Mouse (Mus musculus) embryonic facial prominence, embryonic 15.5 days (tissue): ENCODE measurements around the gene 4930447C04Rik. TPM values are rescaled to one million over a fixed set of nuclear protein-coding genes. Genes with fewer than 3 reads are reported as not detected.
A peak's percentile ranks its signal among the peaks of the same experiment; 100 is the strongest.

Experiments used
- ATAC-seq: fragments of 200-750 bp; cut with Nextera tagmentation; 2 replicates; pipeline ENCODE4 v1.8.0; 2017; ENCODE audit warnings: low read depth, moderate TSS enrichment; ENCODE audit not compliant: insufficient number of reproducible peaks, low FRiP score, low TSS enrichment
- H3K27ac ChIP-seq: fragments of 300-500 bp; sonication (generic); replicated peaks from 2 replicates; pipeline ENCODE4 v1.5.1; 2015; ENCODE audit warnings: mild to moderate bottlenecking, inconsistent platforms
- H3K27me3 ChIP-seq: fragments of 300-500 bp; sonication (generic); 2 replicates; pipeline ENCODE4 v1.6.1; 2015; ENCODE audit warnings: inconsistent platforms
- H3K36me3 ChIP-seq: fragments of 300-500 bp; sonication (generic); 2 replicates; pipeline ENCODE4 v1.6.1; 2015; ENCODE audit warnings: mild to moderate bottlenecking, inconsistent platforms
- H3K4me1 ChIP-seq: fragments of 300-500 bp; sonication (generic); 2 replicates; pipeline ENCODE4 v1.6.1; 2015; ENCODE audit warnings: inconsistent platforms
- H3K4me2 ChIP-seq: fragments of 300-500 bp; sonication (generic); replicated peaks from 2 replicates; pipeline ENCODE4 v1.6.1; 2015; ENCODE audit warnings: mild to moderate bottlenecking, inconsistent platforms
- H3K4me3 ChIP-seq: fragments of 300-500 bp; sonication (generic); replicated peaks from 2 replicates; pipeline ENCODE4 v1.5.1; 2015; ENCODE audit warnings: mild to moderate bottlenecking, inconsistent platforms
- H3K9ac ChIP-seq: fragments of 300-500 bp; sonication (generic); 2 replicates; pipeline ENCODE4 v1.6.1; 2015; ENCODE audit warnings: inconsistent platforms
- H3K9me3 ChIP-seq: fragments of 300-500 bp; sonication (generic); replicated peaks from 2 replicates; pipeline ENCODE4 v1.6.1; 2016; ENCODE audit warnings: inconsistent platforms
- WGBS: fragments of 180-500 bp; shearing (Covaris S2); methylation state at CpG from one replicate; pipeline ENCODE4 v1.1.7; 2015; 5-methylcytosine and 5-hydroxymethylcytosine counted together
- polyA plus RNA-seq: library from polyadenylated mRNA; unstranded; fragments of >200 nt; fragmentation: Nextera tagmentation; extraction: Ambion mirVana; gene quantifications from 2 replicates; pipeline ENCODE4 v1.2.1, GENCODE M21; 2015

Gene 4930447C04Rik
- polyA plus RNA-seq, 1 experiment from 2014 or later, result 5.5 TPM

- 35% methylated on average over 13 of the region's 13 CpGs for WGBS
- no peak overlapping the region for H3K9ac ChIP-seq
- no peaks in the 10 kb centered on the region for H3K9me3 ChIP-seq
- H3K27ac ChIP-seq, result no peak overlapping the region
- H3K36me3 ChIP-seq, result no peaks in the 10 kb centered on the region
- peaks cover 56% of the 10 kb centered on the region for H3K27me3 ChIP-seq
- no peak overlapping the region for H3K4me3 ChIP-seq
- peaks cover 10% of the 10 kb centered on the region for H3K4me1 ChIP-seq
- ATAC-seq, result no peak
- H3K4me2 ChIP-seq, result no peak overlapping the region
Measured at GRCm38 (mm10) chr12:72853406-72854076, 87.0 kb downstream of the 4930447C04Rik start.

DNA sequence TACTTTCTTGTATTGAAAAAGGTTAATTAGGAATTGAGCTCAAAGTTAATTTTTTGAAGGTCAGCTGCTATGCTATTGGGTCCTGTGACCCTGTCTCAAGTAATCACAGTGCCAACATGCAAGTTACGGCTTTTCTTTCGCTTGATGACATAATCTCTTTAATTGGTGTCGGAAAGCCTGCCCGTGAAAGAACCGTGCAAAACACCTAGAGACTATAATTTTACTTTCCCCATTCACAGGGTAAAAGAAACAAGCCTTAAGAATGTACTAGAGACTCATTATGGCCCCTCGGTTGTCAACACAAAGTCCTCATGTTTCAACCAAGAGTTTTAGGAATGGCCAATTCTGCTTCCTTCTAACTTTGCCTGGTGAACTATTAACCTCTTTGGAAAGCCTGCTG lies 88.3 kb downstream of the 4930447C04Rik start:
- ATAC-seq, result no peak
- Histone ChIP-seq H3K4me2 (no peak overlapping the region), H3K9ac (no peak overlapping the region), H3K4me3 (no peak overlapping the region), H3K36me3 (no peaks in the 10 kb centered on the region), H3K27ac (no peak overlapping the region), H3K27me3 (peaks cover 65% of the 10 kb centered on the region), H3K4me1 (peaks cover 10% of the 10 kb centered on the region), H3K9me3 (no peaks in the 10 kb centered on the region)
- 53% methylated on average over 6 of the region's 6 CpGs for WGBS

GRCm38 (mm10) chr12:72850146-72850545 lies 90.4 kb downstream of the 4930447C04Rik start:
- ATAC-seq, result no peak
- H3K27me3 ChIP-seq, result peaks cover 67% of the 10 kb centered on the region
- no peaks in the 10 kb centered on the region for H3K9me3 ChIP-seq
- no peak overlapping the region for H3K9ac ChIP-seq
- H3K4me3 ChIP-seq, result no peak overlapping the region
- WGBS, result 59% methylated on average over 9 of the region's 9 CpGs
- no peak overlapping the region for H3K27ac ChIP-seq
- peaks cover 10% of the 10 kb centered on the region for H3K4me1 ChIP-seq
- no peaks in the 10 kb centered on the region for H3K36me3 ChIP-seq
- no peak overlapping the region for H3K4me2 ChIP-seq

DNA sequence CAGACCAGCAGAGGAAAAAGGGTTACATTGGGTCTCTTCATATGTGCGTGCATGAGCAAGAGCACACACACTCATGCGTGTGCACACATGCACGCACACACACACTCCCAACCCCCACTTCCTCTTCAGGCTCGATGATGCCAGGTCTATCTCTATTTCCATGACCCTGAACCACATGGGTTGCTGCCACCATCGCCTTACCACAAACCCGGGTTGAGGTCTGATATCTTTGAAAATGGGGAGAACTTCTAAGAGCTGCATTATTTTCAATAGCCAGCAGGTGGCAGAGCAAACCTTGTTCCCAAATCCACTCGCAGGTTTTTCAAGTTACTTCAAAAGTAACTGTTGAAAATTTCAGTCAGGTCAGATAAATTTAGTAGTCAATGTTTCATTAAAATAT lies 92.8 kb downstream of the 4930447C04Rik start:
- peaks cover 48% of the 10 kb centered on the region for H3K27me3 ChIP-seq
- H3K4me3 ChIP-seq, result no peak overlapping the region
- H3K36me3 ChIP-seq, result no peaks in the 10 kb centered on the region
- no peaks in the 10 kb centered on the region for H3K9me3 ChIP-seq
- H3K4me1 ChIP-seq, result peaks cover 6% of the 10 kb centered on the region
- H3K4me2 ChIP-seq, result no peak overlapping the region
- no peak overlapping the region for H3K27ac ChIP-seq
- no peak overlapping the region for H3K9ac ChIP-seq
- 26% methylated on average over 7 of the region's 7 CpGs for WGBS
- ATAC-seq, result no peak

DNA sequence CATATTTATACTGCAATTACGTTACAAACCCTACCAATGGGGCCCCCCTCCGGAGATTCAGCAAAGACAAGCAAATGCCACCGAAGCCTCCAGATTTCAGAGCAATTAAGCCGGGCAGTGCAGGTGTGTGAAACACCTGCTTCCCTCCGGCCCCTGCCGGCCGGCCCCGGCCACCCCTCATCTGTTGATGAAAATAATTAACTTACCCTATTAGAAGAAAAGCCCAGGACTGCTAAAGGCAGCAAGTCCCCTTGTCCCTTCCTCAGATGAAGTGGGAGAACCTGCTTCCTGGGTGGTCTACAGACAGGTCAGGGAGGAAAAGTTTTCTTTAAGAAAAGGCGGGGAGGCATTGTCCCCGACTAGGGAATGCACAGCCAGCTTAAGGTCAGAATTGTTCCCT lies 94.6 kb downstream of the 4930447C04Rik start:
- Histone ChIP-seq H3K36me3 (no peaks in the 10 kb centered on the region), H3K27ac (no peak overlapping the region), H3K4me2 (no peak overlapping the region), H3K4me1 (peaks cover 6% of the 10 kb centered on the region), H3K4me3 (no peak overlapping the region), H3K27me3 (peaks cover 42% of the 10 kb centered on the region), H3K9me3 (no peaks in the 10 kb centered on the region), H3K9ac (no peak overlapping the region)
- ATAC-seq, result no peak
- 24% methylated on average over 10 of the region's 10 CpGs for WGBS

GRCm38 (mm10) chr12:72843973-72844620 lies 96.5 kb downstream of the 4930447C04Rik start:
- ATAC-seq, result peak; percentile 79
- Histone ChIP-seq H3K36me3 (no peaks in the 10 kb centered on the region), H3K4me2 (peak overlapping the region; percentile 47), H3K9me3 (no peaks in the 10 kb centered on the region), H3K4me3 (peak overlapping the region; percentile 28), H3K27me3 (peaks cover 31% of the 10 kb centered on the region), H3K9ac (no peak overlapping the region; the same call in 1 of the 2 replicates), H3K27ac (0 out of 2 replicates have a peak overlapping the region, but pooled peaks have one; percentile 28), H3K4me1 (peaks cover 6% of the 10 kb centered on the region)
- 10% methylated on average over 12 of the region's 12 CpGs for WGBS

- Histone ChIP-seq H3K27ac (0 out of 2 replicates have a peak overlapping the region, but pooled peaks have one; percentile 28), H3K4me1 (peaks cover 6% of the 10 kb centered on the region), H3K4me3 (no peak overlapping the region), H3K36me3 (no peaks in the 10 kb centered on the region), H3K27me3 (peaks cover 30% of the 10 kb centered on the region), H3K9ac (no peak overlapping the region), H3K9me3 (no peaks in the 10 kb centered on the region), H3K4me2 (peak overlapping the region; percentile 47; the same call in 1 of the 2 replicates)
- ATAC-seq, result no peak
- WGBS, result 64% methylated on average over 4 of the region's 4 CpGs
Measured at GRCm38 (mm10) chr12:72843555-72843954, 97.0 kb downstream of the 4930447C04Rik start.

- peaks cover 26% of the 10 kb centered on the region for H3K27me3 ChIP-seq
- 82% methylated on average over 4 of the region's 4 CpGs for WGBS
Measured at GRCm38 (mm10) chr12:72843135-72843534, 97.4 kb downstream of the 4930447C04Rik start.

DNA sequence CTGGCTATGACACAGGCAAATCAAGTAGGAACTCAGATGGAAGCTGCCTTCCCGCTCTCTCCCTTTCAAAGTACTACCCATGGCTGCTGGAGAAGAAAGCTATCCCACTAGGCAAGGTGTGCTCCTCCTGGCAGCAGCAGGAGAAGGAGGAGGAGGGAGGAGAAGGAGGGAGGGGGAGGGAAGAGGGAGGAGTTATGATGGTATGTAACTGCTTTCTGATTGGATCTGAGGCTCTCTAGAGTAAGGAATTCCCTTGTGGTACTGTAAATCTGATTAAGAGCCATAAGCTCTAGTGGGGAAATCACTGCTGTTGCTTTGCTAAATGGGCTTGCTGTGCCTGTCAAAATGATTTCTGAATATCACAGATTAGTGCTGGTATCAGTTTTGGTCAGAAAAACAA lies 99.1 kb downstream of the 4930447C04Rik start:
- 97% methylated on average over 1 of the region's 1 CpGs for WGBS
- ATAC-seq, result no peak
- peaks cover 13% of the 10 kb centered on the region for H3K27me3 ChIP-seq

More at GRCm38 (mm10) chr12:72843135-72843534, 97.4 kb downstream of the 4930447C04Rik start:
- Histone ChIP-seq H3K4me2 (no peak overlapping the region), H3K4me3 (no peak overlapping the region), H3K9me3 (no peaks in the 10 kb centered on the region), H3K27ac (no peak overlapping the region), H3K36me3 (no peaks in the 10 kb centered on the region), H3K4me1 (peaks cover 6% of the 10 kb centered on the region), H3K9ac (no peak overlapping the region)
- ATAC-seq, result no peak

GRCm38 (mm10) chr12:72837302-72837701 lies 103.3 kb downstream of the 4930447C04Rik start:
- ATAC-seq, result no peak
- 77% methylated on average over 4 of the region's 4 CpGs for WGBS
- Histone ChIP-seq H3K27me3 (peaks cover 7% of the 10 kb centered on the region), H3K9ac (no peak overlapping the region), H3K36me3 (no peaks in the 10 kb centered on the region), H3K4me2 (no peak overlapping the region), H3K4me1 (no peaks in the 10 kb centered on the region), H3K9me3 (no peaks in the 10 kb centered on the region), H3K4me3 (no peak overlapping the region), H3K27ac (no peak overlapping the region)

More for the DNA sequence above, 99.1 kb downstream of the 4930447C04Rik start:
- peaks cover 6% of the 10 kb centered on the region for H3K4me1 ChIP-seq
- no peak overlapping the region for H3K27ac ChIP-seq
- H3K4me3 ChIP-seq, result no peak overlapping the region
- H3K9ac ChIP-seq, result no peak overlapping the region
- no peaks in the 10 kb centered on the region for H3K9me3 ChIP-seq
- H3K36me3 ChIP-seq, result no peaks in the 10 kb centered on the region
- no peak overlapping the region for H3K4me2 ChIP-seq

DNA sequence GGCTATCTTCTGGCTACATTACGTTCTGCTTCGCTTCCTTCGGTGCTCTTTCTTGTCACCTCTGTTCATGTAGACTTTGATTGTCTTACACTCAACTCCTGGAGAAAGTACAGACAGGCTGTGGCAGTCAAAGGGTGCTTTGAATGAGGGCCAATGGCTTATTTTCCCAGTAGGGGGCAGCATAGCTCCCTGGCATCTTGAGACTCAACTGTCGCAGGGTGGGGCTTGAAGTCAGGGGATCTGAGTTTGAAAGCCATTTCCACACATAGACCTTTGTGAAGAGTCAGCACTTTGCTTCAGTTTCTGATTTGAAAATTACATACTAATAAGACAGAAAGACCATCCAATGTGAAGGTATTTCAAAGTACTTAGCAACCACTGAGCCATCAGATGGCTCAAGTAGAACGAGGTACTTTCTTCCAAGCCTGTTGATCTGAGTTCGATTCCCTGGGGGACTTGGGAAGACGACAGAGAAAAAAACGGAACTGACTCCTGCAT lies 105.0 kb downstream of the 4930447C04Rik start:
- H3K9me3 ChIP-seq, result no peaks in the 10 kb centered on the region

More for the DNA sequence above, 105.0 kb downstream of the 4930447C04Rik start:
- Histone ChIP-seq H3K4me1 (peaks cover 7% of the 10 kb centered on the region), H3K4me3 (no peak overlapping the region), H3K4me2 (no peak overlapping the region), H3K27me3 (peaks cover 23% of the 10 kb centered on the region), H3K36me3 (no peaks in the 10 kb centered on the region), H3K9ac (no peak overlapping the region), H3K27ac (no peak overlapping the region)
- no peak for ATAC-seq
- 67% methylated on average over 8 of the region's 8 CpGs for WGBS
